Mouse (Mus musculus): ENCODE measurements around the gene Ces2c. TPM values are rescaled to one million over a fixed set of nuclear protein-coding genes. Genes with fewer than 3 reads are reported as not detected.

Gene Ces2c
- polyA plus RNA-seq (2014; fragmentation: Nextera tagmentation; extraction: Ambion mirVana) = not detected in 2 replicates

- no peak for DNase-seq (ENCODE audit: low spot score)
- H3K4me1 ChIP-seq (ENCODE audit: control insufficient read depth, insufficient read depth, low read length) = no peaks in the 10 kb centered on the region
- no peak within 1 kb of the TSS for H3K27ac ChIP-seq (ENCODE audit: low read depth, low read length)
- no peaks in the 10 kb centered on the region for H3K27me3 ChIP-seq (replicated peaks; ENCODE audit: control insufficient read depth, insufficient read depth, low read length)
- no peak within 1 kb of the TSS for H3K4me3 ChIP-seq (ENCODE audit: low read depth, low read length)
- H3K9me3 ChIP-seq (replicated peaks; ENCODE audit: control insufficient read depth, low read length) = no peaks in the 10 kb centered on the region
- no peak within 1 kb of the TSS for H3K9ac ChIP-seq (ENCODE audit: low read length)
- no peak for ATAC-seq
- no peaks in the 10 kb centered on the region for H3K36me3 ChIP-seq (ENCODE audit: control insufficient read depth, insufficient read depth, low read length)
- no peak within 1 kb of the TSS for H3K4me2 ChIP-seq (ENCODE audit: low read length)
- WGBS = 84% methylated on average over 3 of the region's 3 CpGs
Observed at GRCm38 (mm10) chr8:104846831-104847230, at the start of gene Ces2c. Ces2c (plus strand) TSS chr8:104847068.

GRCm38 (mm10) chr8:104799385-104799784 lies 47.5 kb upstream of the Ces2c start:
- Histone ChIP-seq H3K9ac (ENCODE audit: low read length) (no peak overlapping the region), H3K4me3 (ENCODE audit: low read depth, low read length) (no peak overlapping the region), H3K36me3 (ENCODE audit: control insufficient read depth, insufficient read depth, low read length) (no peaks in the 10 kb centered on the region), H3K27me3 (replicated peaks; ENCODE audit: control insufficient read depth, insufficient read depth, low read length) (no peaks in the 10 kb centered on the region), H3K4me1 (ENCODE audit: control insufficient read depth, insufficient read depth, low read length) (no peaks in the 10 kb centered on the region), H3K4me2 (ENCODE audit: low read length) (no peak overlapping the region), H3K9me3 (replicated peaks; ENCODE audit: control insufficient read depth, low read length) (no peaks in the 10 kb centered on the region), H3K27ac (ENCODE audit: low read depth, low read length) (no peak overlapping the region)
- DNase-seq (ENCODE audit: low spot score) = no peak
- ATAC-seq = no peak
- 91% methylated on average over 1 of the region's 1 CpGs for WGBS

GRCm38 (mm10) chr8:104806127-104806526 lies 40.7 kb upstream of the Ces2c start:
- Histone ChIP-seq H3K36me3 (ENCODE audit: control insufficient read depth, insufficient read depth, low read length) (no peaks in the 10 kb centered on the region), H3K9ac (ENCODE audit: low read length) (no peak overlapping the region), H3K9me3 (replicated peaks; ENCODE audit: control insufficient read depth, low read length) (no peaks in the 10 kb centered on the region), H3K27ac (ENCODE audit: low read depth, low read length) (no peak overlapping the region), H3K4me3 (ENCODE audit: low read depth, low read length) (no peak overlapping the region), H3K27me3 (replicated peaks; ENCODE audit: control insufficient read depth, insufficient read depth, low read length) (no peaks in the 10 kb centered on the region), H3K4me2 (ENCODE audit: low read length) (no peak overlapping the region), H3K4me1 (ENCODE audit: control insufficient read depth, insufficient read depth, low read length) (no peaks in the 10 kb centered on the region)
- WGBS = 2% methylated on average over 2 of the region's 2 CpGs
- DNase-seq (ENCODE audit: low spot score) (no peak), ATAC-seq (no peak)

GRCm38 (mm10) chr8:104808542-104809413 lies 38.1 kb upstream of the Ces2c start:
- H3K4me2 ChIP-seq (ENCODE audit: low read length) = no peak overlapping the region
- no peaks in the 10 kb centered on the region for H3K4me1 ChIP-seq (ENCODE audit: control insufficient read depth, insufficient read depth, low read length)
- H3K27me3 ChIP-seq (replicated peaks; ENCODE audit: control insufficient read depth, insufficient read depth, low read length) = no peaks in the 10 kb centered on the region
- H3K27ac ChIP-seq (ENCODE audit: low read depth, low read length) = no peak overlapping the region
- ATAC-seq = no peak
- no peak for DNase-seq (ENCODE audit: low spot score)
- no peak overlapping the region for H3K4me3 ChIP-seq (ENCODE audit: low read depth, low read length)
- H3K9ac ChIP-seq (ENCODE audit: low read length) = no peak overlapping the region
- H3K9me3 ChIP-seq (replicated peaks; ENCODE audit: control insufficient read depth, low read length) = no peaks in the 10 kb centered on the region
- H3K36me3 ChIP-seq (ENCODE audit: control insufficient read depth, insufficient read depth, low read length) = no peaks in the 10 kb centered on the region
- 85% methylated on average over 7 of the region's 7 CpGs for WGBS

GRCm38 (mm10) chr8:104809436-104809835 lies 37.4 kb upstream of the Ces2c start:
- DNase-seq (ENCODE audit: low spot score) (no peak), ATAC-seq (no peak)
- Histone ChIP-seq H3K4me2 (ENCODE audit: low read length) (no peak overlapping the region), H3K9ac (ENCODE audit: low read length) (no peak overlapping the region), H3K27ac (ENCODE audit: low read depth, low read length) (no peak overlapping the region), H3K4me1 (ENCODE audit: control insufficient read depth, insufficient read depth, low read length) (no peaks in the 10 kb centered on the region), H3K9me3 (replicated peaks; ENCODE audit: control insufficient read depth, low read length) (no peaks in the 10 kb centered on the region), H3K36me3 (ENCODE audit: control insufficient read depth, insufficient read depth, low read length) (no peaks in the 10 kb centered on the region), H3K27me3 (replicated peaks; ENCODE audit: control insufficient read depth, insufficient read depth, low read length) (no peaks in the 10 kb centered on the region), H3K4me3 (ENCODE audit: low read depth, low read length) (no peak overlapping the region)
- 95% methylated on average over 3 of the region's 3 CpGs for WGBS

GRCm38 (mm10) chr8:104826912-104827311 lies 20.0 kb upstream of the Ces2c start:
- Histone ChIP-seq H3K4me1 (ENCODE audit: control insufficient read depth, insufficient read depth, low read length) (no peaks in the 10 kb centered on the region), H3K9me3 (replicated peaks; ENCODE audit: control insufficient read depth, low read length) (no peaks in the 10 kb centered on the region), H3K27ac (ENCODE audit: low read depth, low read length) (no peak overlapping the region), H3K9ac (ENCODE audit: low read length) (no peak overlapping the region), H3K4me2 (ENCODE audit: low read length) (no peak overlapping the region), H3K4me3 (ENCODE audit: low read depth, low read length) (no peak overlapping the region), H3K27me3 (replicated peaks; ENCODE audit: control insufficient read depth, insufficient read depth, low read length) (no peaks in the 10 kb centered on the region), H3K36me3 (ENCODE audit: control insufficient read depth, insufficient read depth, low read length) (no peaks in the 10 kb centered on the region)
- ATAC-seq = no peak
- no peak for DNase-seq (ENCODE audit: low spot score)
- WGBS = 93% methylated on average over 1 of the region's 1 CpGs

- Histone ChIP-seq H3K36me3 (ENCODE audit: control insufficient read depth, insufficient read depth, low read length) (no peaks in the 10 kb centered on the region), H3K4me2 (ENCODE audit: low read length) (no peak overlapping the region), H3K4me3 (ENCODE audit: low read depth, low read length) (no peak overlapping the region), H3K9me3 (replicated peaks; ENCODE audit: control insufficient read depth, low read length) (no peaks in the 10 kb centered on the region), H3K27ac (ENCODE audit: low read depth, low read length) (no peak overlapping the region), H3K4me1 (ENCODE audit: control insufficient read depth, insufficient read depth, low read length) (no peaks in the 10 kb centered on the region), H3K27me3 (replicated peaks; ENCODE audit: control insufficient read depth, insufficient read depth, low read length) (no peaks in the 10 kb centered on the region), H3K9ac (ENCODE audit: low read length) (no peak overlapping the region)
- DNase-seq (ENCODE audit: low spot score) = no peak
- no peak for ATAC-seq
- WGBS = 87% methylated on average over 3 of the region's 3 CpGs
Observed at GRCm38 (mm10) chr8:104828221-104828620, 18.6 kb upstream of the Ces2c start.

GRCm38 (mm10) chr8:104831440-104831839 lies 15.4 kb upstream of the Ces2c start, which contains the start of gene Ces2b:
Ces2b (plus strand) TSS chr8:104831572.
- no peak within 1 kb of the TSS for H3K4me2 ChIP-seq (ENCODE audit: low read length)
- no peaks in the 10 kb centered on the region for H3K4me1 ChIP-seq (ENCODE audit: control insufficient read depth, insufficient read depth, low read length)
- ATAC-seq = no peak

GRCm38 (mm10) chr8:104841360-104842078 lies 5.3 kb upstream of the Ces2c start:
- no peaks in the 10 kb centered on the region for H3K36me3 ChIP-seq (ENCODE audit: control insufficient read depth, insufficient read depth, low read length)
- H3K4me1 ChIP-seq (ENCODE audit: control insufficient read depth, insufficient read depth, low read length) = no peaks in the 10 kb centered on the region
- DNase-seq (ENCODE audit: low spot score) (no peak), ATAC-seq (no peak)
- H3K4me3 ChIP-seq (ENCODE audit: low read depth, low read length) = no peak overlapping the region
- H3K27ac ChIP-seq (ENCODE audit: low read depth, low read length) = no peak overlapping the region
- no peaks in the 10 kb centered on the region for H3K27me3 ChIP-seq (replicated peaks; ENCODE audit: control insufficient read depth, insufficient read depth, low read length)
- no peak overlapping the region for H3K9ac ChIP-seq (ENCODE audit: low read length)
- no peaks in the 10 kb centered on the region for H3K9me3 ChIP-seq (replicated peaks; ENCODE audit: control insufficient read depth, low read length)
- 93% methylated on average over 3 of the region's 3 CpGs for WGBS
- H3K4me2 ChIP-seq (ENCODE audit: low read length) = no peak overlapping the region

More at GRCm38 (mm10) chr8:104831440-104831839, 15.4 kb upstream of the Ces2c start, which contains the start of gene Ces2b:
- Histone ChIP-seq H3K9ac (ENCODE audit: low read length) (no peak within 1 kb of the TSS), H3K9me3 (replicated peaks; ENCODE audit: control insufficient read depth, low read length) (no peaks in the 10 kb centered on the region), H3K36me3 (ENCODE audit: control insufficient read depth, insufficient read depth, low read length) (no peaks in the 10 kb centered on the region), H3K27me3 (replicated peaks; ENCODE audit: control insufficient read depth, insufficient read depth, low read length) (no peaks in the 10 kb centered on the region), H3K4me3 (ENCODE audit: low read depth, low read length) (no peak within 1 kb of the TSS), H3K27ac (ENCODE audit: low read depth, low read length) (no peak within 1 kb of the TSS)
- DNase-seq (ENCODE audit: low spot score) = no peak
- WGBS = 87% methylated on average over 5 of the region's 5 CpGs

Data from forebrain, embryonic 14.5 days (tissue).